Mouse (Mus musculus): Measurements from ENCODE around the gene Ppp1r35. TPM values are rescaled to one million over a fixed set of nuclear protein-coding genes. Genes with fewer than 3 reads are reported as not detected.

The Ppp1r35 gene
- polyA plus RNA-seq, 1 experiment from 2014 or later, result 31.8 TPM

DNA sequence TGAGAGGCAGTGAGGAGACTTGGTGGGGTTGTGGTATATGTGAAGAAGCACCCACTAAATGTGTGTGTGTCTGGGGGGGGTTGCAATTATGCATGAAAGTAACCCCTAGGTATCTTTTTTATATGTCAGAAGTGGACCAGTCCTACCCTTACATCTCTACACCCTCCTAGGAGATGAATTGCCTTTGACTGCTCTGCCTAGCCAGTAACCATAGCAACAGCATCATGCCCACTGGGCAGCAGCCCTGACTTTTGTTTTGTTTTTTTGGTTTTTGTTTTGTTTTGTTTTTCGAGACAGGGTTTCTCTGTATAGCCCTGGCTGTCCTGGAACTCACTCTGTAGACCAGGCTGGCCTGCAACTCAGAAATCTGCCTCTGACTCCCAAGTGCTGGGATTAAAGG, 10.2 kb upstream of the Ppp1r35 start:
- Histone ChIP-seq H3K9ac (no peak overlapping the region), H3K4me2 (no peak overlapping the region), H3K4me1 (replicated peaks) (peaks cover 9% of the 10 kb centered on the region), H3K36me3 (peaks cover 6% of the 10 kb centered on the region; the same call in 1 of the 2 replicates), H3K27ac (ENCODE audit: poor library complexity, severe bottlenecking) (no peak overlapping the region), H3K27me3 (replicated peaks) (no peaks in the 10 kb centered on the region), H3K4me3 (no peak overlapping the region), H3K9me3 (replicated peaks) (0 out of 2 replicates have a peak, but pooled peaks cover 4% of the 10 kb centered on the region)
- WGBS, result 64% methylated on average over 1 of the region's 1 CpGs
- no peak for ATAC-seq (ENCODE audit: insufficient number of reproducible peaks, low FRiP score)

DNA sequence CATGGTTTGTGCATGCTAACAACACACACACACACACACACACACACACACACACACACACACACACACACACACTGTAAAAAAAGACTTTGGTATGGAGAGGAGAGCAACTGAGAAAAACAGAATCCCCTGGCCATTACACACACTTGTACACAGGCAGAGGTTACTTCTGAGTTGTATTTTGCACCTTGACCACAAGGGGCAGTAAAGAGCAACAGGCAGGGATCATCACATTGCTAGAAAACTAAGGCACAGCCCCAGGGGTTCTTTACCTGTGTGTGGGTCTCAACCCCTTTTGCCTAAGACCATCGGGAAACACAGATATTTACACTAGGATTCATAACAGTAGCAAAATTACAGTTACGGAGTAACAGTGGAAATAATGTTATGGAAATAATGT, 7.9 kb upstream of the Ppp1r35 start:
- 42% methylated on average over 2 of the region's 2 CpGs for WGBS
- Histone ChIP-seq H3K9me3 (replicated peaks) (0 out of 2 replicates have a peak, but pooled peaks cover 4% of the 10 kb centered on the region), H3K4me2 (no peak overlapping the region), H3K9ac (no peak overlapping the region), H3K27ac (ENCODE audit: poor library complexity, severe bottlenecking) (no peak overlapping the region), H3K27me3 (replicated peaks) (no peaks in the 10 kb centered on the region), H3K4me1 (replicated peaks) (peaks cover 9% of the 10 kb centered on the region), H3K36me3 (peaks cover 5% of the 10 kb centered on the region; the same call in 1 of the 2 replicates), H3K4me3 (no peak overlapping the region)
- ATAC-seq (ENCODE audit: insufficient number of reproducible peaks, low FRiP score), result peak; percentile 65; the same call in 1 of the 2 replicates

DNA sequence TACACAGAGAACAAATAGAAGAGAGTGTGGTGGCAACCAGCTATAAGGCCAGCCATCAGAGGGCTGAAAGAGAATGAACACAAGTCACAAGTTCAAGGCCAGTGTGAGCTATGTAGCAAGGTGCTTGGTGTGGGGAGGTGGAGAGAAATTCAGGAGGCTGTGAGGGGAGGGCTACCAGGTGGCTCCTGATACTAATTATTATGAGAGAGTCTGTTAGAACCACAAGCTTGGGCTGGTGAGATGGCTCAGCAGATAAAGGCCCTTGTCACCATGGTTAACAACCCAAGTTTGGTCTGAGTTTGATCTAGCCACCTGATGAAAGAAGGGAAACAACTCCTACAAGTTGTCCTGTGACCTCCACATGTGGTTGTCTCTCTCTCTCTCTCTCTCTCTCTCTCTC, 5.9 kb upstream of the Ppp1r35 start:
- Histone ChIP-seq H3K4me3 (no peak overlapping the region), H3K9ac (no peak overlapping the region), H3K9me3 (replicated peaks) (no peaks in the 10 kb centered on the region), H3K36me3 (no peaks in the 10 kb centered on the region), H3K4me1 (replicated peaks) (peaks cover 16% of the 10 kb centered on the region; the same call in 1 of the 2 replicates), H3K27ac (ENCODE audit: poor library complexity, severe bottlenecking) (no peak overlapping the region), H3K4me2 (no peak overlapping the region), H3K27me3 (replicated peaks) (no peaks in the 10 kb centered on the region)
- ATAC-seq (ENCODE audit: insufficient number of reproducible peaks, low FRiP score), result no peak

DNA sequence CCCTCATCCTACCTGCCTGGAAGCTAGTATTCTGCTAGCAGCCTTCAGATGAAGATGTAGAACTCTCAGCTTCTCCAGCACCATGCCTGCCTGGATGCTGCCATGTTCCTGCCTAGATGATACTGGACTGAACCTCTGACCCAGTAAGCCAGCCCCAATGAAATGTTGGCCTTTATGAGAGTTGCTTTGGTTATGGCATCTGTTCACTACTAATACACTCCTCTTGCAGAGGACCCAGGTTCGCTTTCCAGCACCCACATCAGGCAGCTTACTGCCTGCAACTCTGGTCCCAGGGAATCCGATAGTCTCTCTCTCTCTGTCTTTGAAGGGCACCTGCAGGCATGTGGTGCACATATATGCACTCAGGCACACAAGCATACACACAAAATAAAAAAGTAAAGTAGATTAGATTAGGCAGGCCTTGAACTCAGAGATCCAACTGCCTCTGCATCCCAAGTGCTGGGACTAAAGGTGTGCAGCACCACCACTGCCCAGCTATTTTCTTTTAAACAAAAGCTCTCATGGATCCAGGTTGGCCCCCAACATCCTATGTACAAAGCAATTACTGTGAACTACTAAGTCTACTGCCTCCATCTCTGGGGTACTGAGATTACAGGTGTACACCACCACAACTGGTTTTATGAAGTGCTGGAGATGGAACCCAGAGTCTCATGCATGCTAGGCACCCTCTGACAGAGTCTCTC, 2.9 kb upstream of the Ppp1r35 start:
- 86% methylated on average over 2 of the region's 2 CpGs for WGBS
- no peak overlapping the region for H3K27ac ChIP-seq (ENCODE audit: poor library complexity, severe bottlenecking)
- no peak overlapping the region for H3K4me3 ChIP-seq
- H3K36me3 ChIP-seq, result peaks cover 8% of the 10 kb centered on the region
- H3K9me3 ChIP-seq (replicated peaks), result no peaks in the 10 kb centered on the region
- peaks cover 32% of the 10 kb centered on the region for H3K4me1 ChIP-seq (replicated peaks)
- H3K4me2 ChIP-seq, result no peak overlapping the region
- no peak for ATAC-seq (ENCODE audit: insufficient number of reproducible peaks, low FRiP score)
- H3K9ac ChIP-seq, result no peak overlapping the region
- no peaks in the 10 kb centered on the region for H3K27me3 ChIP-seq (replicated peaks)

DNA sequence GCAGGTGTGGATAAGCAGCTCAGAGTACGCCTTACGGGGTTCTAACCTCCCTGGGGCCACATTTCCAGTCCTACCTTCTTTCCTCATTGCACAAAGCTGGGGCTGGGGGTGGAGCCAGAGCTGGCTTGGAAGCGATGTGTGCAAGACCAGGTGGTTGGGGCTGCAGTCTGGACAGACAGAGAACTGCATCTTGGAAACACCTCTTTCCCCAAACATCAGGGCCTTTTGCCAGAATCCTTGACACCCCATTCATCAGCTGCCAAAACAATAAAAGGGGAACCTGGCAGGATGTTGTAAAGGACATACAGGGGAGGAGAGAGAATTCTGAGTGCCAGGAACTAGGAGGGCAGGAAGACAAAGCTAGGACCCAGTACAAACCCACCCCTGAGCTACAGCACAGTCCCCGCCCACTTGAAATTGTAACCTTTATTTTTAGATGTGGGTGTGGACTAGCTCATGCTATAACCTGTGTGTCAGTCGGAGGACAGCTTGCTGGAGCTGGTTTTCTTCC, 2.2 kb upstream of the Ppp1r35 start:
- 42% methylated on average over 5 of the region's 5 CpGs for WGBS
- ATAC-seq (ENCODE audit: insufficient number of reproducible peaks, low FRiP score), result no peak
- Histone ChIP-seq H3K9me3 (replicated peaks) (no peaks in the 10 kb centered on the region), H3K27ac (ENCODE audit: poor library complexity, severe bottlenecking) (peak overlapping the region; percentile 15; the same call in 1 of the 2 replicates), H3K9ac (no peak overlapping the region), H3K4me2 (no peak overlapping the region), H3K36me3 (peaks cover 15% of the 10 kb centered on the region), H3K4me3 (no peak overlapping the region), H3K27me3 (replicated peaks) (no peaks in the 10 kb centered on the region), H3K4me1 (replicated peaks) (peaks cover 32% of the 10 kb centered on the region)

DNA sequence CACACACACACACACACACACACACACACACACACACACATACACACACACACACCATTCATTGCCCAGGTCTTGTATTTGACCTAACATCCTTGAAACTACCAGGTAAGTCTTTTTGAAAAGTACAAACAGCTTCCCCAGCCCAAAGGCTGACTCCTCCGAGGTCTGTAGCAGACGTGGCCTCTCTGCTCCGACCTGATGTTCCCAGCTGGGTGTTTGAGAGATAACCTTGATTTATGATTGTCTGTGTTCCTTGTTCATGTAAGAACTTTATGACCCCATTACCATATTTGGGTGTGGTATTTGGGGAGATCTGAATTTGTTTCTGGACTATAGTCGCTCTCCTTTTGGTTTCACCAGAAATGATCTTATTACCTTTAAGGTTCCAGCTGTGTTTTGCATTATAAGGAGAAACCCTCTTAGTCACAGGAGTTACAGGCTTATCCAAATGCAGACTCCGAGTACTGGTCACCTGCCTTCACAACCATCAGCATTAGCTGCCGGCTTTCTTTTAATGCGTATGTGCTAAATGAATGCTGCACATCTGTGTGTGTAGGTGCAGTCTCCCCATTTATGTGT, 1.3 kb upstream of the Ppp1r35 start:
- Histone ChIP-seq H3K36me3 (peaks cover 24% of the 10 kb centered on the region), H3K4me2 (no peak overlapping the region), H3K9me3 (replicated peaks) (no peaks in the 10 kb centered on the region), H3K4me1 (replicated peaks) (peaks cover 37% of the 10 kb centered on the region), H3K27ac (ENCODE audit: poor library complexity, severe bottlenecking) (no peak overlapping the region; the same call in 1 of the 2 replicates), H3K27me3 (replicated peaks) (no peaks in the 10 kb centered on the region), H3K9ac (no peak overlapping the region), H3K4me3 (no peak overlapping the region)
- 75% methylated on average over 7 of the region's 7 CpGs for WGBS
- no peak for ATAC-seq (ENCODE audit: insufficient number of reproducible peaks, low FRiP score)

DNA sequence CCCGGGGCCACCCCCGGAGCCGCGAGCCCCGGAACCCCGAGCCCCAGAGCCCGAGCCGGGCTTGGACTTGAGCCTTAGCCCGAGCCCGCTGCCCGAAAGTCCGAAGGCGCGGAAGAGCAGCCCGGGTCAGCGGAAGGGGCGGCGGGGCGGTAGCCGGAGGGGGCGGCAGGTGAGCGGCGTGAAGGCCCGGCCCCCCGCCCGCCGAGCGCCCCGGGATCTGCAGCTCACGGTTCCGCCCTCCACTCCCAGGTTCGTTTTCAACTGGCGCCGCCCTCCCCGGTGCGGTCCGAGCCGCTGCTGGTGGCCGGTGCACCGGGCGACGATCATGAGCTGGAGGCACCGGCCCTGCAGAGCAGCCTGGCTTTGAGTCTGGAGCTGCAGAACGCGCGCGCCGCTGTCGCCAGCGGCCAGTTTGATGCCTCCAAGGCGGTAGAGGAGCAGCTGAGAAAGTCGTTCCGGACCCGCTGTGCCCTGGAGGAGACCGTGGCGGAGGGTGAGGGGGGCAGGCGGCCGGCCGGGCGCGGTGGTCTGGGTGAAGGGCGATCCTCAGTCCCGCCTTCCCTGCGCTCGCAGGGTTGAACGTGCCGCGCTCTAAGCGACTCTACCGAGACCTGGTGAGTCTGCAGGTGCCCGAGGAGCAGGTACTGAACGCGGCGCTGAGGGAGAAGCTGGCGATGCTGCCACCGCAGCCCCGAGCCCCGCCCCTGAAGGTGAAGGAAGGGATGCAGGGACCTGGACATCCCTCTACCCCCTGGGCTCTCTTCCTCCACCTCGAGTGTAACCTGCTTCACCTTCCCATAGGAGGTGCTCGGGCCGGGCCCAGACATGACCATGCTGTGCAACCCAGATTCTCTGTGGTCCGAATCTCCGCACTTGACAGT, 644 bp downstream of the Ppp1r35 start:
- H3K36me3 ChIP-seq, result peaks cover 43% of the 10 kb centered on the region
- peak overlapping the region; percentile 87 for H3K9ac ChIP-seq
- peak; percentile 52 for ATAC-seq (ENCODE audit: insufficient number of reproducible peaks, low FRiP score)
- peak overlapping the region; percentile 62 for H3K4me3 ChIP-seq
- peaks cover 50% of the 10 kb centered on the region for H3K4me1 ChIP-seq (replicated peaks)
- WGBS, result under 1% methylated on average over 83 of the region's 83 CpGs
- no peaks in the 10 kb centered on the region for H3K9me3 ChIP-seq (replicated peaks)
- no peaks in the 10 kb centered on the region for H3K27me3 ChIP-seq (replicated peaks)
- peak overlapping the region; percentile 96 for H3K4me2 ChIP-seq
- H3K27ac ChIP-seq (ENCODE audit: poor library complexity, severe bottlenecking), result peak overlapping the region; percentile 76

DNA sequence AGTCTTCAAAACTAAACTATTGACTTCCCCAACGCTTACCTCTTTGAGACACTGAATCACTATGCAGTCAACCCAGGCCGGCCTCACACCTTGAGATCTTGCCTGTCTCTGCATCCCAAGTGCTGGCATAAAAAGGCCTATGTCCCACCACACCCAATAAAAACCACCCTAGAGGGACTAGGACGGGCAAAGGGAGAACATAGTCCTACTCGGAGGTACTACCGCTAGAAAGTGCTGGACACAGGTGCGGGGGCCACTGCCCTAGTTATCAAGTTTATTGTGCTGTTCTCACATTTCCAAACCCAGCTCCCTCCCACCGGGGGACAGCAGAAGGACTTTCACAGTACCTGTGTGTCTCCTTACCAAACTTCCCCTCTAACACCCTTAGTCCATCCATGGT, 3.0 kb downstream of the Ppp1r35 start:
- Histone ChIP-seq H3K9ac (no peak overlapping the region), H3K4me3 (no peak overlapping the region), H3K27me3 (replicated peaks) (no peaks in the 10 kb centered on the region), H3K27ac (ENCODE audit: poor library complexity, severe bottlenecking) (no peak overlapping the region), H3K4me1 (replicated peaks) (peaks cover 55% of the 10 kb centered on the region), H3K36me3 (peaks cover 50% of the 10 kb centered on the region), H3K4me2 (no peak overlapping the region), H3K9me3 (replicated peaks) (no peaks in the 10 kb centered on the region)
- ATAC-seq (ENCODE audit: insufficient number of reproducible peaks, low FRiP score), result no peak
- 92% methylated on average over 7 of the region's 7 CpGs for WGBS

DNA sequence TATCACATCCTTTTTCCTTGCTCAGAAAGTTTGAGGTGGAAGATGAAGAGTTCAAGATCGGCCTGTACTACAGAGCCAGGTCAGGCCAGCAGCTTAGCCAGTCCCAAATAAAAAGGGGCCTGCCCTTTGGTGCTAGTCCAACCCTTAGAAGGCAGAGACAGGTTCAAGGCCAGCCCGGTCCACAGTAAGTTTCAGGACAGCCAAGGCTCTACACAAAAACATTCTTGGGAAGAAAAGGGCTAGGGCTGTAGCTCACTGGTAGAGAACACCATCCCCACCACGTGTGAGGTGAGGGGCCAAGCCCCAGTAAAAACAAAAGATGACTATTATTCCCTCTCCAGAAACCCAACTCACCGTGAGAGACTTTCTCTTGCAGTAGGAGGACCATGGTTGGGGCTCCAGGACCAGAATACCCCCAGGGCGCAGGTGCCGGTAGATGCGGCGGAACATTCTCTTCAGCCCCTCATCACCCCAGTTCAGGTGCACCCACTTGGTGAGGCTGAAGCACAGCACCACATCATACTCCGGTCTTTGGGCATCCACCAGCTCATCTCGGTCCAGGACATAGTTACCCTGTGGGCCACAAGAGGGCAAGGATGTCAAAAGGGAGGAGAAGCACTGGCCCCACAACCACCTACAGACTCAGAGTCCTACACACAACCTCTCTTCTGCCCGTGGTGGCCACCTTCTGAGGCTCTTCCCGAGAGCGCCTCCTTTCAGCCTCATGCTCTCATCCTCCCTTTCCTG, 4.3 kb downstream of the Ppp1r35 start:
- Histone ChIP-seq H3K9ac (peak overlapping the region; percentile 97), H3K4me1 (replicated peaks) (peaks cover 51% of the 10 kb centered on the region), H3K27me3 (replicated peaks) (no peaks in the 10 kb centered on the region), H3K4me2 (peak overlapping the region; percentile 93), H3K27ac (ENCODE audit: poor library complexity, severe bottlenecking) (no peak overlapping the region), H3K4me3 (peak overlapping the region; percentile 80), H3K9me3 (replicated peaks) (no peaks in the 10 kb centered on the region), H3K36me3 (peaks cover 50% of the 10 kb centered on the region)
- 83% methylated on average over 13 of the region's 13 CpGs for WGBS
- no peak for ATAC-seq (ENCODE audit: insufficient number of reproducible peaks, low FRiP score)

DNA sequence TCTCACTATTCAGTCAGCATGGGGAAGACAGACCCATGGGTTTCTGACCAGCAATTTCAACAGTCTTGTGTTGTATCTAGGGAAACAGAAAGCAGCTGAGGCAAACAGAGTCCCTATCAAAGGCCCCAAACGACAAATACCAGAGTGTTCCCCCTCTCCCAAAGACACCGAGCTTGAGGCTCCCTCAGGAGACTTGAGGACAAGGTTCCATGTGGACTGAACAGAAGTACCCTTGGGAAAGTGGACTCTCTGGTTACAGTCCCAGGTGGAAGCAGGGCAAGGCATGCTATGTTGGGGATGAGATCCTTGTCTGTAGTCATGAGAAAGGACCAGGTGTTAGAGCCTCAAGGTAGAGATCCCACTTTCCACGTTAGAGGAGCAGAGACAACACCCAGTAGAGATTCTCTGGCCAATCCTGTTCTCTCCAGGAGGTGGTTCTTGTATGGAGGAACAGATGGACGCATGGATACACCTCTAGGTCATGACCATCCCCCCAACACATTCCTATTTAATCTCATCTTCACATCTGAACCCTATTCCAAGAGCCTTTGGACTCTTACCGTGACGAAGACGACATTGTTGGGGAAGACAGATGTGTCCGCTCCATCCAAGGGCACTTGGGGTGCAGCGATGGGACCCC, 5.4 kb downstream of the Ppp1r35 start:
- Histone ChIP-seq H3K4me3 (peak overlapping the region; percentile 80), H3K27me3 (replicated peaks) (peaks cover 3% of the 10 kb centered on the region), H3K9me3 (replicated peaks) (no peaks in the 10 kb centered on the region), H3K4me2 (peak overlapping the region; percentile 93), H3K4me1 (replicated peaks) (peaks cover 52% of the 10 kb centered on the region), H3K9ac (peak overlapping the region; percentile 97), H3K36me3 (peaks cover 50% of the 10 kb centered on the region), H3K27ac (ENCODE audit: poor library complexity, severe bottlenecking) (no peak overlapping the region)
- no peak for ATAC-seq (ENCODE audit: insufficient number of reproducible peaks, low FRiP score)
- WGBS, result 64% methylated on average over 9 of the region's 9 CpGs

Measured in heart, embryonic 12.5 days (tissue).